ENCODE assay signal across 23 mouse cellular contexts in the genomic region with DNA sequence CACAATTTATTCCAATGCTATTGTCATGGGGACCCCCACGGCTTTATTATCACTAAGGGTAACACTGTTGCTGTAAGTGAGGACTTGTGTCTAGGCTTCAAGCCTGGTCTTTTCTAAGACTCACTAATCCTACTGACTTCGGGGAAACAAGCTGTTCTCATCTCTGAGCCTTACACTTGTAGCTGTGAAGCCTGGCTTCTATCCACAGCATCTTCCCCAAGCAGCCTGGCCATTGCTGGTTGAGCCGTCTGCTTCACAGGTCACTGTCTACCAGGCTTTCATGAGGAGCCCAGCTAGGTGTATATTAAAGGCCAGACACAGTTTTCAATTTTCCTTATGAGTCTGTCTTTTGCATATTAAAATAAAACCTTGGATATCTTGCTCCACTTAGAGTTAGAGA.
"Had no signal": no experiment of that assay in that cellular context is flagged by ENCODE, and none has a peak within 500 bp of the region (broad histone marks: within the 10 kb centered on the region; RNA-seq: fewer than 3 reads in every experiment).

No protein-coding gene starts in this region.

- H3K4me3 ChIP-seq: layer of hippocampus, adult 2 months; limb, embryonic 10.5 days; limb, embryonic 13.5 days; liver, embryonic 12.5 days; liver, embryonic 15.5 days; lung, embryonic 15.5 days; megakaryocyte, embryonic 14.5 days; midbrain, embryonic 10.5 days; midbrain, embryonic 13.5 days; neural tube, embryonic 12.5 days; neural tube, embryonic 15.5 days; stomach, embryonic 15.5 days had no signal

- H3K9ac ChIP-seq: limb, embryonic 13.5 days; liver, embryonic 12.5 days; liver, embryonic 15.5 days; lung, embryonic 15.5 days; midbrain, embryonic 13.5 days; neural tube, embryonic 12.5 days; neural tube, embryonic 15.5 days; stomach, embryonic 15.5 days had no signal

- H3K9me3 ChIP-seq: limb, embryonic 10.5 days; limb, embryonic 13.5 days; liver, embryonic 12.5 days; liver, embryonic 15.5 days; lung, embryonic 15.5 days; midbrain, embryonic 10.5 days; midbrain, embryonic 13.5 days; neural tube, embryonic 12.5 days; neural tube, embryonic 15.5 days; stomach, embryonic 15.5 days had no signal

- H3K27me3 ChIP-seq: liver, embryonic 12.5 days; liver, embryonic 15.5 days; lung, embryonic 15.5 days; neural tube, embryonic 15.5 days; stomach, embryonic 15.5 days had no signal

- H3K27ac ChIP-seq: kidney, postnatal 0 days; layer of hippocampus, adult 2 months; limb, embryonic 10.5 days; limb, embryonic 13.5 days; liver, embryonic 12.5 days; liver, embryonic 15.5 days; lung, embryonic 15.5 days; midbrain, embryonic 10.5 days; midbrain, embryonic 13.5 days; neural tube, embryonic 12.5 days; neural tube, embryonic 15.5 days; stomach, embryonic 15.5 days had no signal

- ATAC-seq: liver, embryonic 12.5 days had no signal

- H3K4me2 ChIP-seq: limb, embryonic 13.5 days; liver, embryonic 12.5 days; liver, embryonic 15.5 days; lung, embryonic 15.5 days; midbrain, embryonic 13.5 days; neural tube, embryonic 12.5 days; neural tube, embryonic 15.5 days; stomach, embryonic 15.5 days had no signal

- DNase-seq: kidney, postnatal 25 days; layer of hippocampus, adult 9-11 months; liver; lung, adult 18-20 months; lung, postnatal 10 days; lung, postnatal 36 days; right cerebral cortex, adult 18-20 months; right cerebral cortex, postnatal 14 days; right cerebral cortex, postnatal 4 days; thymus, postnatal 25 days had no signal

- H3K4me1 ChIP-seq: liver, embryonic 12.5 days; liver, embryonic 15.5 days; lung, embryonic 15.5 days; midbrain, embryonic 13.5 days; neural tube, embryonic 12.5 days; neural tube, embryonic 15.5 days; stomach, embryonic 15.5 days had no signal

- H3K36me3 ChIP-seq: limb, embryonic 10.5 days; limb, embryonic 13.5 days; liver, embryonic 12.5 days; liver, embryonic 15.5 days; lung, embryonic 15.5 days; midbrain, embryonic 10.5 days; midbrain, embryonic 13.5 days; neural tube, embryonic 12.5 days; neural tube, embryonic 15.5 days; stomach, embryonic 15.5 days had no signal
